Mouse (Mus musculus) right cerebral cortex, postnatal 10 days (tissue): ENCODE results near the gene Ifitm3.
"Not testable (repeated sequence)": the region's sequence is repeated elsewhere in the genome, so short reads cannot be mapped to it uniquely, and the experiment has no call there.

Source experiments
- DNase-seq, 2 experiments: peaks; one replicate each; pipeline ENCODE4 v3.0.0; 2021; ENCODE audit warnings: low spot score in 2 of 2

Gene Ifitm3

DNA sequence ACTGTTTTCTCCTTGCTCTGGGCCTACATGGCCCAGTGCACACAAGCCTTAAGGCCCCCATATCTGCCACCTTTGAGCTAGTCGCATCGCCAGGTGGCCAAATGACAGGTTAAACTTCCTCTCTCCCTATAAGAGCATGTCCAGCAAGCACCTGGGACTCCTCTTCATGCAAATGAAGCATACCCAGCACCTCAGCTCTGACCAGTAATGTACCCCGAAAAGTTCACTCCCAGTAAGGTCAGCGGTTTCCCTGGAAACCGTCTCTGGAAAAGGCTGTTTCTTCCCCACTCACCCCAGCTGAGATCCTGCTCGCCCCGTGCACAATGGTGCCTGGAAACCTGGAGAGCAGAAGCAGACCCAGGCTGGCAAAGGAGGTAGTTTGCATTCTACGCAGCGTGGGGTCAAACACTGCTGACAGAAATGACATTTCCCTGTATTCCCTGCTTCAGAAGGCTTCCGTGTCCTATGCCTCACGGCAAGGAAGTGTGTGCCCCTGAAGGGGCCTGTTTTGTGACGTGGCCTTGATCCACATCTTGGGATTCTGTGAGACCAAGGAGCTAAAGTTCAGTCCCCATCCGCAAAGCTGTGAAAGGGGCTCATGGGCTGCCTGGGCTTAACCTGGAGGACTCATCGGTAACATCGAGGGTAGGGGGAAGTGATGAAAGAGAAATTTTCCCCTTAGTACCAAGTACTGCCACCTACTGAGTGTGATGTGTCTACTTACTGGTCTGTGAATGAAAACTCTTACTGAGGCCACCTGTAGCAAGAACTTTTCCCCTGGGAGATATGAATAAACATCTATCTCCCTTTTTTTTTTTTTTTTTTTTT is 9.5 kb downstream of the Ifitm3 start:
- DNase-seq = no peak

- DNase-seq = no peak
Measured at GRCm38 (mm10) chr7:140998853-140999700, 11.5 kb downstream of the Ifitm3 start.

GRCm38 (mm10) chr7:140997817-140998216 is 12.8 kb downstream of the Ifitm3 start:
- no peak for DNase-seq

- no peak for DNase-seq
Measured at GRCm38 (mm10) chr7:140991117-140991689, 19.4 kb downstream of the Ifitm3 start.

- no peak for DNase-seq
Measured at GRCm38 (mm10) chr7:140990622-140991021, 19.9 kb downstream of the Ifitm3 start.

- DNase-seq = no peak
Measured at GRCm38 (mm10) chr7:140990185-140990584, 20.4 kb downstream of the Ifitm3 start.

DNA sequence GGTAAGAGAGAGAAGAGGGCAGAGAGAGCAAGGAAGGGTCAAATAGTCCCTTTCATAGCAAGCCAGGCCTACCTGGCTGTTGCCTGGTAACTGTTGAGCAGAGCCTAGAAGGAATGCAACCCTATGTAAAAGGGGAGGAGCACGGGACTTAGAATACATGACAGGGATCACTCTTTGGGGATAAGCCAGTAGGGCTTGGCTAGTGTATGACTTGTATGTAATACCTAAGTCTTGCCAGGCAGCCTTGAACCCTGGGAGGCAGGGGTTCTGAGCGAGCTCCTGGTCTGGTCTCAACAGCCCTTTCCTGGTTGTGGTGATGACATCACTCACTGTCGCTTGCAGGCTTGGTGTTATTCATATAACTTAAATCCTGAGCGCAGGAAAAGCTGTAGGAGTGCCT is 21.5 kb downstream of the Ifitm3 start:
- DNase-seq = no peak

GRCm38 (mm10) chr7:140987182-140988138 is 23.1 kb downstream of the Ifitm3 start:
- peak; percentile 34 to 40 for DNase-seq

GRCm38 (mm10) chr7:140982971-140983370 is 27.6 kb downstream of the Ifitm3 start:
- DNase-seq = no peak

DNA sequence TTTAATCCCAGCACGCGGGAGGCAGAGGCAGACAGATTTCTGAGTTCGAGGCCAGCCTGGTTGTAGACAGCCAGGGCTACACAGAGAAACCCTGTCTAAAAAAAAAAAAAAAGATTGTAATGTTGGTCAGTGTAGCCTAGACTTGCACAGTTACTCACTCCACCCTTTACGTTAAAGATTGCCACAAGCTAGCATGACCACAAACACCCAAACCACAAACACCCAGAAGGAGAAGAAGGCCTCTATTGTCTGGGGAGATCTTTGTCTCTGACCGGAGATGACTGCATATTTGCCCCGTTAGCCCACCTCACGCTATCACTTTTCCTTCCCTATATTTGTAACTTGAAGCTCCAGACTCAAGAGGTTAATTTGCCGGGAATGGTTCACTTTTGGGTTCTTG is 28.9 kb downstream of the Ifitm3 start:
- DNase-seq = no peak

- DNase-seq = not testable (repeated sequence)
Measured at GRCm38 (mm10) chr7:140976720-140977119, 33.9 kb downstream of the Ifitm3 start.

DNA sequence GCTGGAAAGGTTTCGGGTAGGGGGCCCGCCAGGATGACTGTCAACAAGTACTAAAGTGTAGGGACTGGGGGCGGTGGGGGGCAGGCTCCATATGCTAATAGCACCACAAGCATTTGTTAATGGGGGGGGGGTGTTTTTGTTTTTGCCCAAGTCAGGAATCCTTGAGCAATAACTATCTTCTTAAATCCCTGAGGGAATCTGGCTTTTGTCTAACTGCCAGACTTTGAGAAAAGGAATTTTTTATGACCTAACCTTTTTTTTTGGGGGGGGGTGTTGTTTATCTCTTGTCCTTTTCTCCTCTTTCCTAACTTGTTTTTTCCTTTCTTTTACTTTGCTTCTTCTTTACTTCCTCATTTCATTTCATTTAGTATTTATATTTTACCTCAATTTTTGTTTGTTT is 35.1 kb downstream of the Ifitm3 start:
- no peak for DNase-seq

DNA sequence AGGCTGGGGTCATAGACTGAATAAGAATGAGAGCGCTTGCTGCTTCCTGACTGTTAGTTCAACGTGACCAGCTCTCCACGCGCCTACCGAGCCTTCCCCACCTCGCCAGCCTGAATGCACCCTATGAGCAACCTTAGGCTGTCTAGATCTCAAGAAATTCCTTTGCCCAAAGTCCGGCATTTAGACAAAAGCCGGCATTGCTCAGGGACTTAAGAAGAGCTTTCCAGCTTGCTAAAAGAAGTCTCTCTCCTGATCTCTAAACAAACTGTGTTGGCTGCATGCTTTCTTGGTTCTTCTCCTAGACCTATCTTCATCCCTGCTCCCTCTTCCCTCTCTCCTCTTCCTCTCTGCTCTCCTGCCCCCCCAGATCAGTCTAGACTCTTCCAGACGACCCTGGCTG is 35.6 kb downstream of the Ifitm3 start:
- DNase-seq = no peak

DNA sequence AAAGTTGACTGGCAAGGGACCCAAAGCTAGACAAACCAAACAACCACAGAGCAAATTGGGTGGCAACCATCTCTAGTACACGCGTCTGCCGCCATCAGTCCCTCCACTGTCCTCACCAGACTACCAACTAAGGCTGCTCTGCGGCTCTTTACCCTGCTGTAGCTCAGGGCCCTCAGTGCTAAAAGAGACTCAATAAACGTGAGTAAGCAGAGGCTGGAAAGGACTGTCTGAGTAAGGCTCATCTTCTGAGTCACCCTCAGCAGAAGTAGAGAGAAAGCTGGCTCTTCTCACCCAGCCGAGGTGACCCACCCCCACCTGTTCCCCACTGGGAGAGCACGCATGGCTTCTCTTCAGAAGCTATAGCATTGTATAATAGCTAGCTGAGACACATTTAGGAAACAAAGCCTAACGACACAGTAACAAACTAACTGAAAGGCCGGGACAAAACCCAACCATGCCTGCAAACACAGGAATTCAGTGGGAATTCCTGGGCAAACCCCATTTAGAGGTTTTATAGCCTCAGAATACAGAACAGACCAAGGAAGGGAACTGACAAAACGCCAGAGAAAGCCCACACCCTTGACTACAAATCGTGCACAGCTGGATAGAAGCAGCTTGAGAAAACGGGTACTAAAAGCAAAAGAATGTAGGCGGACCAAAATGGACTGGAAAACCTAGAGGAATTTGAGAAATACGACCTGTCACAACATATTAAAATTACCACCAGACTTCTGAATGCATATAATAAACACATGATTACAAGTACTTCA is 37.0 kb downstream of the Ifitm3 start:
- DNase-seq = no peak

GRCm38 (mm10) chr7:140971479-140972171 is 38.9 kb downstream of the Ifitm3 start:
- DNase-seq = no peak

DNA sequence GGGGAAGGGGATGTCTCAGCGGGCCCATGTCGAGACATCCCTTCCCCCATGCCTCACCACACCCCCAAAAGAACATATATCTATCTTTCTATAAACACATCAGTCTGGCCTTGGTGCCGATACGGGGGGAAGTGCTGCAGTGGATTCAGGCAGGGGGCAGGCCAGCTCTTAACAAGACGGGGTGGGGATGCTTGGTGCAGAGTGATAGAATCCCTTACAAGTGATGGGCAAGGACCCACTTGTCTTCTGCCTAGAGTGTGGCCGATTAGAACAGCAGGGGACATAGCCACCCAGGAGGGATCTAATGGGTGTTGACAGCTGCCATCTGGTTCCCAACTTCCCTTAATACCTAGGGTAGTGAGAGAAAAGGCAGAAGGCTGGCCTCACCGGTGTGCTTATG is 39.6 kb downstream of the Ifitm3 start:
- no peak for DNase-seq

- not testable (repeated sequence) for DNase-seq
Measured at GRCm38 (mm10) chr7:140968710-140969109, 41.9 kb downstream of the Ifitm3 start.

DNA sequence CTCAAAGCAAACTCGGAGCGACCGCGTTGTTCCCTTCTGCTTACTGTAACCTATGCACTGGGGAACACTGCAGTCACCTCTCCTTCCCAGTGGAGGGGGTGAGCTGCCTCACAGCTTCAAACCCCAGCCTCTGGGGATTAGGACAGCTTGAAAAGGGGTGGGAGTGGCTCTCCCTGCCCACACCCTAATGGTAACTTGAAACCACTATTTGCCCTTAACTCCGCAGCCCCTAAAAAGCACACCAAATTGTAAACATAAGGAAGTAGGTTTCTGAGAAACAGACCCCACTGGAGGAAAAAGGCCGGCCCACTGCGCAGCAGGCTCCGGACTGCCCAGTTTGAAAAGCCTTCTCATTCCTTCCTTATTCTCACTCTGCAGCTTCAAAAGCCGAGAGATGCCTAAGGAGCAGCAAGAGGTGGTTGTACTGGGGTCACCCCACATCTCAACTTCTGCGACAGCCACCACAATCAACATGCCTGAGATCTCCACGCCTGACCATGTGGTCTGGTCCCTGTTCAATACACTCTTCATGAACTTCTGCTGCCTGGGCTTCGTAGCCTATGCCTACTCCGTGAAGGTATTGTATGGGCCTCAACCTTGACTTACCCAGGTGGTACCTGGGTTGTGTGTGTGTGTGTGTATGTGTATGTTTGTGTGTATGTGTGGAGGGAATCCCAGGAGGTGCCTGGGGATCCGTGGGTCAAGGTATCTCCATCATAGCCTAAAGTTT is 42.5 kb downstream of the Ifitm3 start:
- DNase-seq = no peak

- DNase-seq = no peak
Measured at GRCm38 (mm10) chr7:140966921-140967320, 43.6 kb downstream of the Ifitm3 start, which contains the start of gene Ifitm1. Ifitm1 (plus strand) TSS chr7:140967221.
